Mouse (Mus musculus): ENCODE measurements around the gene Dlg4. TPM values are rescaled to one million over a fixed set of nuclear protein-coding genes. Genes with fewer than 3 reads are reported as not detected.
A peak's percentile ranks its signal among the peaks of the same experiment; 100 is the strongest.
"Not testable (repeated sequence)": the region's sequence is repeated elsewhere in the genome, so short reads cannot be mapped to it uniquely, and the experiment has no call there.

The Dlg4 gene
- polyA plus RNA-seq, 1 experiment: 5.5 TPM

- no peak overlapping the region for H3K27ac ChIP-seq (ENCODE audit: insufficient read depth, low read depth, low read length)
- WGBS: 81% methylated on average over 3 of the region's 3 CpGs
- TF ChIP-seq CTCF (IDR thresholded peaks at IDR 0.05; ENCODE audit: extremely low read depth, insufficient read length, insufficient replicate concordance, low read depth, low read length) (no peak), POLR2A (IDR thresholded peaks at IDR 0.05; ENCODE audit: low read depth, low read length) (no peak)
- H3K36me3 ChIP-seq (ENCODE audit: control insufficient read depth, insufficient read depth, low read length): peaks cover 41% of the 10 kb centered on the region
- no peak overlapping the region for H3K4me3 ChIP-seq (ENCODE audit: low read depth, low read length)
- H3K27me3 ChIP-seq (ENCODE audit: control insufficient read depth, insufficient read depth, low read length): no peaks in the 10 kb centered on the region
- peaks cover 2% of the 10 kb centered on the region; the same call in 1 of the 2 replicates for H3K4me1 ChIP-seq (ENCODE audit: control insufficient read depth, insufficient read depth, insufficient read length, low read length)
Observed at GRCm38 (mm10) chr11:70013408-70013807, 3.3 kb upstream of the Dlg4 start.

GRCm38 (mm10) chr11:70014051-70014450 is 2.7 kb upstream of the Dlg4 start:
- 73% methylated on average over 5 of the region's 5 CpGs for WGBS
- Histone ChIP-seq H3K27me3 (ENCODE audit: control insufficient read depth, insufficient read depth, low read length) (no peaks in the 10 kb centered on the region), H3K4me1 (ENCODE audit: control insufficient read depth, insufficient read depth, insufficient read length, low read length) (peaks cover 2% of the 10 kb centered on the region; the same call in 1 of the 2 replicates), H3K27ac (ENCODE audit: insufficient read depth, low read depth, low read length) (no peak overlapping the region), H3K4me3 (ENCODE audit: low read depth, low read length) (no peak overlapping the region), H3K36me3 (ENCODE audit: control insufficient read depth, insufficient read depth, low read length) (peaks cover 35% of the 10 kb centered on the region)
- TF ChIP-seq POLR2A (IDR thresholded peaks at IDR 0.05; ENCODE audit: low read depth, low read length) (no peak), CTCF (IDR thresholded peaks at IDR 0.05; ENCODE audit: extremely low read depth, insufficient read length, insufficient replicate concordance, low read depth, low read length) (no peak)

GRCm38 (mm10) chr11:70014880-70015558 is 1.7 kb upstream of the Dlg4 start, which contains the start of gene Acadvl:
Gene Acadvl, minus strand, starts transcription at chr11:70015411.
- Histone ChIP-seq H3K36me3 (ENCODE audit: control insufficient read depth, insufficient read depth, low read length) (peaks cover 29% of the 10 kb centered on the region), H3K27ac (ENCODE audit: insufficient read depth, low read depth, low read length) (peak within 1 kb of the TSS; percentile 32), H3K27me3 (ENCODE audit: control insufficient read depth, insufficient read depth, low read length) (no peaks in the 10 kb centered on the region), H3K4me3 (ENCODE audit: low read depth, low read length) (peak within 1 kb of the TSS; percentile 81), H3K4me1 (ENCODE audit: control insufficient read depth, insufficient read depth, insufficient read length, low read length) (peaks cover 2% of the 10 kb centered on the region; the same call in 1 of the 2 replicates)
- TF ChIP-seq POLR2A (IDR thresholded peaks at IDR 0.05; ENCODE audit: low read depth, low read length): peak; percentile 42; the same call in 1 of the 2 replicates
- TF ChIP-seq CTCF (IDR thresholded peaks at IDR 0.05; ENCODE audit: extremely low read depth, insufficient read length, insufficient replicate concordance, low read depth, low read length): no peak
- under 1% methylated on average over 35 of the region's 35 CpGs for WGBS

GRCm38 (mm10) chr11:70015677-70016076 is 1.1 kb upstream of the Dlg4 start:
- no peak overlapping the region for H3K4me3 ChIP-seq (ENCODE audit: low read depth, low read length)
- 61% methylated on average over 6 of the region's 6 CpGs for WGBS
- TF ChIP-seq POLR2A (IDR thresholded peaks at IDR 0.05; ENCODE audit: low read depth, low read length) (no peak), CTCF (IDR thresholded peaks at IDR 0.05; ENCODE audit: extremely low read depth, insufficient read length, insufficient replicate concordance, low read depth, low read length) (no peak)

GRCm38 (mm10) chr11:70016177-70016576 is 565 bp upstream of the Dlg4 start:
- not testable (repeated sequence) for H3K4me1 ChIP-seq (ENCODE audit: control insufficient read depth, insufficient read depth, insufficient read length, low read length); H3K4me3 ChIP-seq (ENCODE audit: low read depth, low read length); H3K27me3 ChIP-seq (ENCODE audit: control insufficient read depth, insufficient read depth, low read length); H3K27ac ChIP-seq (ENCODE audit: insufficient read depth, low read depth, low read length)
- 79% methylated on average over 2 of the region's 2 CpGs for WGBS
- H3K36me3 ChIP-seq (ENCODE audit: control insufficient read depth, insufficient read depth, low read length): peaks cover 20% of the 10 kb centered on the region

More at GRCm38 (mm10) chr11:70015677-70016076, 1.1 kb upstream of the Dlg4 start:
- Histone ChIP-seq H3K4me1 (ENCODE audit: control insufficient read depth, insufficient read depth, insufficient read length, low read length) (peaks cover 2% of the 10 kb centered on the region; the same call in 1 of the 2 replicates), H3K27me3 (ENCODE audit: control insufficient read depth, insufficient read depth, low read length) (no peaks in the 10 kb centered on the region), H3K27ac (ENCODE audit: insufficient read depth, low read depth, low read length) (no peak overlapping the region), H3K36me3 (ENCODE audit: control insufficient read depth, insufficient read depth, low read length) (peaks cover 24% of the 10 kb centered on the region)

- Histone ChIP-seq H3K27me3 (ENCODE audit: control insufficient read depth, insufficient read depth, low read length) (no peaks in the 10 kb centered on the region), H3K4me1 (ENCODE audit: control insufficient read depth, insufficient read depth, insufficient read length, low read length) (peaks cover 2% of the 10 kb centered on the region; the same call in 1 of the 2 replicates), H3K36me3 (ENCODE audit: control insufficient read depth, insufficient read depth, low read length) (peaks cover 10% of the 10 kb centered on the region; the same call in 1 of the 2 replicates), H3K4me3 (ENCODE audit: low read depth, low read length) (no peak overlapping the region), H3K27ac (ENCODE audit: insufficient read depth, low read depth, low read length) (no peak overlapping the region)
- 53% methylated on average over 7 of the region's 7 CpGs for WGBS
- TF ChIP-seq POLR2A (IDR thresholded peaks at IDR 0.05; ENCODE audit: low read depth, low read length): no peak
- TF ChIP-seq CTCF (IDR thresholded peaks at IDR 0.05; ENCODE audit: extremely low read depth, insufficient read length, insufficient replicate concordance, low read depth, low read length): no peak
Observed at GRCm38 (mm10) chr11:70017199-70017767, 541 bp downstream of the Dlg4 start.

All from small intestine, adult 2 months (tissue).